Mouse (Mus musculus) lung, adult 2 months (tissue): Measurements from ENCODE around the gene Ttc34. TPM values are rescaled to one million over a fixed set of nuclear protein-coding genes. Genes with fewer than 3 reads are reported as not detected.
A peak's percentile ranks its signal among the peaks of the same experiment; 100 is the strongest.

Source experiments
- DNase-seq: peaks from one replicate; pipeline ENCODE4 v3.0.0; 2022
- H3K4me1 ChIP-seq: fragments of 200-500 bp; 2 replicates; pipeline ENCODE4 v1.6.1; 2011; ENCODE audit warnings: low read length; ENCODE audit not compliant: control insufficient read depth, insufficient read depth
- H3K4me3 ChIP-seq: fragments of 200-500 bp; replicated peaks from 2 replicates; pipeline ENCODE3; 2011; ENCODE audit warnings: low read depth, mild to moderate bottlenecking, control low read depth, low read length; ENCODE audit errors: extremely low read depth
- CTCF ChIP-seq: fragments of 200-500 bp; IDR thresholded peaks from 2 replicates; pipeline ENCODE4 v1.5.1; 2011; ENCODE audit warnings: mild to moderate bottlenecking, low read length, control low read depth; ENCODE audit not compliant: insufficient read depth
- POLR2A ChIP-seq: fragments of 200-500 bp; IDR thresholded peaks from 2 replicates; pipeline ENCODE4 v1.6.1; 2011; ENCODE audit warnings: low read depth, mild to moderate bottlenecking, control low read depth, low read length, borderline replicate concordance; ENCODE audit errors: extremely low read depth
- WGBS: fragments of 180-500 bp; shearing (Covaris S2); methylation state at CpG from one replicate; pipeline ENCODE4 v1.1.7; 2018; 5-methylcytosine and 5-hydroxymethylcytosine counted together
- polyA plus RNA-seq: library from polyadenylated mRNA; depleted of rRNA; stranded (reverse); fragments of >200 nt; gene quantifications from 2 replicates; pipeline ENCODE4 v1.2.3, GENCODE M21; 2012

Ttc34 gene
- polyA plus RNA-seq, 1 experiment = 4.8 TPM

DNA sequence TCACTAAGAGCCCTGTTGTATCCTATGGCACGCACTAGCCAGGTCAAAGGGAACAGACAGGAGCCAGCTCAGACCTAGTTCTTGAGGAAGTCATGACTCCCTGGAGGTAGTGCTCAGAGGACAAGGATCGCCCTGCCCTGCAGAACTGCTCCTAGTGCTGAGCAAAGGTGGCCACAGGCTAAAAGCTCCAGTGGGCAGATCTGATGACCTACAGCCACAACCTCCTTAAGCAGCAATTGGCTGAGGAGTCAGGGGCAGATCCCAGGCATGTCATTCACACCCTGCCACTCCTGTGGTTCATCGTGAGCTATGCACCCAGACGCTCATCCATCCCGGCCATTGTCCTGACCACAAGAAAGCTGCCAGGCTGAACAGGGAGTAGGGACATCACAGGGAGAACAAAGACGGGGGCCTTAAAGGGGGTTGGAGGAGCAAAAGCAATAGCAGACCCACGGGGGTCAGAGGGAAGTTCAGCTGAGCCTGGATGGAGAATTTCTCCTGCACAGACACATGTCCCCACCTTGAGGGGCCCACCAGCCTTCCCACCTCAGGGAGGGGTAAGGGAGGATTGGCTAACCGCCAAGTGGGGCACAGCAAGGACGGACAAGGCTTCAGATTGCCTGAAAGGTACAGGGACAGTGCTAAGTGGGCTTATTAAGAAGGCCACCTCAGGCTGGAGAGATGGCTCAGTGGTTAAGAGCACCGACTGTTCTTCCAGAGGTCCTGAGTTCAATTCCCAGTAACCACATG is 9.2 kb upstream of the Ttc34 start:
- no peak for DNase-seq

GRCm38 (mm10) chr4:154831915-154832573 is 5.2 kb upstream of the Ttc34 start:
- 40% methylated on average over 9 of the region's 9 CpGs for WGBS
- no peak for DNase-seq
- H3K4me3 ChIP-seq = no peak overlapping the region
- H3K4me1 ChIP-seq = no peaks in the 10 kb centered on the region
- TF ChIP-seq CTCF (no peak), POLR2A (no peak)

More for the DNA sequence above, 9.2 kb upstream of the Ttc34 start:
- TF ChIP-seq POLR2A = no peak
- TF ChIP-seq CTCF = no peak
- no peaks in the 10 kb centered on the region for H3K4me1 ChIP-seq
- 52% methylated on average over 10 of the region's 10 CpGs for WGBS
- no peak overlapping the region for H3K4me3 ChIP-seq

GRCm38 (mm10) chr4:154836183-154836915 is 910 bp upstream of the Ttc34 start:
- H3K4me3 ChIP-seq = no peak overlapping the region
- 73% methylated on average over 7 of the region's 7 CpGs for WGBS
- TF ChIP-seq POLR2A (no peak), CTCF (no peak)
- DNase-seq = no peak
- H3K4me1 ChIP-seq = no peaks in the 10 kb centered on the region

- 86% methylated on average over 13 of the region's 13 CpGs for WGBS
- TF ChIP-seq CTCF = no peak
- no peak for TF ChIP-seq POLR2A
- H3K4me3 ChIP-seq = no peak overlapping the region
- DNase-seq = no peak
- no peaks in the 10 kb centered on the region for H3K4me1 ChIP-seq
These were observed 1.5 kb downstream of the Ttc34 start for GRCm38 (mm10) chr4:154838741-154839140.

DNA sequence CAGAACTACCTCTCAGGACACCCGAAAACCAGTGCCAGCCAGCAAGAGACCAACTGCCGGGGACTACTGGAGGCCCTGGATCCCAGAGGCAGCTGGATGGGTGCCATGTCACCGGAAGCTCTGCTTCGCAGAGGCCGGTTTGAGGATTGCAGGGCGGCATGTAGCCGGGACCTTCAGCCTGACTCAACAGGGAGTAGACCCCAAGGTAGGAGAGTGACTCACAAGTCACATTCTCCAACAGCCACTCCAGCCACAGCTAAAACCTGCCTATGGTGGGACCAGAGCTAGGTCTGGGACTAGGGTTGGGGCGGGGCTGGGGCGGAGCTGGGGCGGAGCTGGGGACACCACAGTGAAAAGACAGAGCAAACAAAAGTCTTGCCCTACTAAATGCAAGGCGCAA is 2.1 kb downstream of the Ttc34 start:
- TF ChIP-seq CTCF = no peak
- no peak for TF ChIP-seq POLR2A
- 43% methylated on average over 11 of the region's 11 CpGs for WGBS
- no peak for DNase-seq
- no peaks in the 10 kb centered on the region for H3K4me1 ChIP-seq
- H3K4me3 ChIP-seq = no peak overlapping the region

- H3K4me1 ChIP-seq = peaks cover 4% of the 10 kb centered on the region; the same call in 1 of the 2 replicates
- 84% methylated on average over 1 of the region's 1 CpGs for WGBS
- no peak for DNase-seq
- no peak overlapping the region for H3K4me3 ChIP-seq
- no peak for TF ChIP-seq CTCF
- TF ChIP-seq POLR2A = no peak
These were observed 15.4 kb downstream of the Ttc34 start for GRCm38 (mm10) chr4:154852696-154853095.

GRCm38 (mm10) chr4:154853881-154854280 is 16.6 kb downstream of the Ttc34 start:
- no peak overlapping the region for H3K4me3 ChIP-seq
- WGBS = 65% methylated on average over 4 of the region's 4 CpGs
- DNase-seq = no peak
- no peak for TF ChIP-seq POLR2A
- no peak for TF ChIP-seq CTCF
- H3K4me1 ChIP-seq = peaks cover 4% of the 10 kb centered on the region; the same call in 1 of the 2 replicates

- TF ChIP-seq POLR2A = no peak
- TF ChIP-seq CTCF = no peak
- no peak for DNase-seq
- H3K4me1 ChIP-seq = peaks cover 4% of the 10 kb centered on the region; the same call in 1 of the 2 replicates
- no peak overlapping the region for H3K4me3 ChIP-seq
- 49% methylated on average over 12 of the region's 12 CpGs for WGBS
These were observed 17.6 kb downstream of the Ttc34 start for GRCm38 (mm10) chr4:154854676-154855345.

DNA sequence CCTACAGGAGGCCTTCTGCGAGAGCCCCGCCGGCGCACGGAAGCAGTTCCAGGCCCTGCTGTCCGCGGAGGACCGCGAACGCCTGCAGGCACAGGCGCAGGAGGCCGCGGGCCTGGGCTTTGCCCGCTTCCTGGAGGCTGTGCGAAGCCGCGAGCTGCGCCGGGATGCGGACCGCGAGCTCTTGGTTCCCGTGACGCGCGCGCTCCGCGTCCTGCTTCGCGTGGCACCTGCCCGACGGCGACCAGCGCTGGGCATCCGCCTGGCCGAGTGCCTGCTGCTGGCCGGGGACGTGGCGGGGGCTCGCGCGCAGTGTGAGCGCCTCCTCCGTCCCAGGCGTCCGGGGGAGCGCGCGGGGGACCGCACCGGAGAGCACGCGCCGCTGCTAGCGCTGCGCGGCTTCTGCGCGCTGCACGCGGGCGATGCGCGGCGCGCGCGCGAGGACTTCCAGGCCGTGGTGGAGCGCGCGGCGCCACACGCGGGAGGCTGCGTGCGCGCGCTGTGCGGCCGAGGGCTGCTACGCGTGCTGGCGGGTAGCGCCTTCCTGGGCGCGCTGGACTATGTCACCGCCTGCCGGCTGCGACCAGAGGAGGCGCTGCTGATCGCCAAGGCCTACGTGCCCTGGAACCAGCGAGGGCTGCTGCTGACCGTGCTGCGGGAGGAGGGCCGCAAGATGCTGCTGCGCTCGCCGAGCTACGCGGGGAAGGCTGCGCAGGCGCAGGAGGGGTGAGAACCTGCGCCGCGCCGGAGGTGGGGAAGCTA is 18.6 kb downstream of the Ttc34 start:
- peak; percentile 60 for DNase-seq
- Histone ChIP-seq H3K4me1 (peaks cover 4% of the 10 kb centered on the region; the same call in 1 of the 2 replicates), H3K4me3 (peak overlapping the region; percentile 38)
- TF ChIP-seq CTCF (0 out of 2 replicates have a peak, but pooled peaks have one; percentile 9), POLR2A (no peak)
- WGBS = under 1% methylated on average over 110 of the region's 110 CpGs

GRCm38 (mm10) chr4:154856480-154856837 is 19.2 kb downstream of the Ttc34 start:
- WGBS = 20% methylated on average over 9 of the region's 9 CpGs
- TF ChIP-seq CTCF (no peak), POLR2A (no peak)
- no peak for DNase-seq

More at GRCm38 (mm10) chr4:154856480-154856837, 19.2 kb downstream of the Ttc34 start:
- H3K4me3 ChIP-seq = peak overlapping the region; percentile 38
- H3K4me1 ChIP-seq = peaks cover 4% of the 10 kb centered on the region; the same call in 1 of the 2 replicates
